Comparison of ENCODE assay signal across 18 mouse cellular contexts in the genomic region with DNA sequence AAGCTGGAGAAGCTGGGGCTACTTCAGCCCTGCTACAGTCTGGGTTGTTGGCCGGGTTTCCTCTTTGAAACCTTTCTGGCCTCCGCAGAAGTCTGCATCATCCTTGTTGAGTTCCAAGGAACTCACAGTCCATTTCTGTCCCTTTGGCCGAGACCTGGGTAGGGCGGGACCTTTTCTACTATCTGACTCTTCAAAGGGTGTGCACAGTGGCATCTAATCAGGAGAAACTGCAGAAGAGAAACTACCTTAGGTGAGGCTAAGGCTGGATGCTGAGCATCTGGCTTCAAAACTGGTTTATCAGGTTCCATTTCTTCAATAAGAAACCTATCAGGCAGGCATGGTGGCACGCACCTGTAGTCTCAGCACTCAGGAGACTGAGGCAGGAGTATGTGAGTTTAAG. TPM values are rescaled to one million over a fixed set of nuclear protein-coding genes. Genes with fewer than 3 reads are reported as not detected.
DNase-seq lines count a peak whose midpoint lies in the region; ATAC-seq and TF ChIP-seq lines count a peak whose summit lies in the region.
"Had no signal": no experiment of that assay in that cellular context is flagged by ENCODE, and none has a peak within 500 bp of the region (broad histone marks: within the 10 kb centered on the region; RNA-seq: fewer than 3 reads in every experiment).

No protein-coding gene starts in this region.

- intact Hi-C loops in left cerebral cortex, postnatal 14 days (cut with DNase I) = no loop called here

- no peak overlapping the region for H3K9ac ChIP-seq in embryonic facial prominence, embryonic 14.5 days (ENCODE audit: low read depth, low read length)
- no peak overlapping the region for H3K9ac ChIP-seq in limb, embryonic 14.5 days (ENCODE audit: low read depth, low read length, severe bottlenecking)
- no peak overlapping the region for H3K9ac ChIP-seq in intestine, embryonic 16.5 days (ENCODE audit: low read depth, low read length)
- no peak overlapping the region for H3K9ac ChIP-seq in neural tube, embryonic 15.5 days (replicated peaks)
- H3K9ac ChIP-seq: hindbrain, embryonic 13.5 days; midbrain, embryonic 12.5 days; neural tube, embryonic 13.5 days had no signal

- DNase-seq in embryonic facial prominence, embryonic 14.5 days (ENCODE audit: low spot score) = peak; percentile 51
- DNase-seq in embryonic facial prominence, embryonic 10.5 days (ENCODE audit: low spot score) = no peak
- DNase-seq in limb, embryonic 14.5 days (ENCODE audit: low spot score) = peak; percentile 15
- no peak for DNase-seq in limb, embryonic 10.5 days (ENCODE audit: low spot score)
- DNase-seq in left cerebral cortex, postnatal 14 days (ENCODE audit: low spot score in 2 of 2) = no peak
- DNase-seq: cerebellum, postnatal 25 days; gastrocnemius, postnatal 10 days; heart, postnatal 14 days; kidney, adult 11 months; right cerebral cortex, postnatal 25 days; thymus, adult 18-20 months had no signal

- no peak overlapping the region for H3K4me3 ChIP-seq in embryonic facial prominence, embryonic 14.5 days (ENCODE audit: low read depth, low read length)
- no peak overlapping the region for H3K4me3 ChIP-seq in embryonic facial prominence, embryonic 10.5 days
- no peak overlapping the region for H3K4me3 ChIP-seq in limb, embryonic 14.5 days (replicated peaks; ENCODE audit: low read length)
- H3K4me3 ChIP-seq in limb, embryonic 10.5 days = no peak overlapping the region
- no peak overlapping the region for H3K4me3 ChIP-seq in intestine, embryonic 16.5 days (ENCODE audit: low read length)
- no peak overlapping the region for H3K4me3 ChIP-seq in small intestine, adult 2 months (ENCODE audit: low read depth, low read length)
- no peak overlapping the region for H3K4me3 ChIP-seq in neural tube, embryonic 15.5 days (replicated peaks)
- H3K4me3 ChIP-seq: hindbrain, embryonic 13.5 days; midbrain, embryonic 12.5 days; neural tube, embryonic 13.5 days had no signal

- WGBS in embryonic facial prominence, embryonic 14.5 days = 82% methylated on average over 5 of the region's 5 CpGs
- WGBS in embryonic facial prominence, embryonic 10.5 days = 88% methylated on average over 5 of the region's 5 CpGs
- WGBS in limb, embryonic 14.5 days = 86% methylated on average over 5 of the region's 5 CpGs
- 91% methylated on average over 5 of the region's 5 CpGs for WGBS in limb, embryonic 10.5 days
- 74% methylated on average over 5 of the region's 5 CpGs for WGBS in intestine, embryonic 16.5 days
- 35% methylated on average over 5 of the region's 5 CpGs for WGBS in small intestine, adult 2 months
- WGBS in neural tube, embryonic 15.5 days = 89% methylated on average over 5 of the region's 5 CpGs

- no peak for ATAC-seq in embryonic facial prominence, embryonic 14.5 days (ENCODE audit: low read depth)
- ATAC-seq in limb, embryonic 14.5 days (ENCODE audit: low FRiP score, low read depth) = no peak
- peak; percentile 61 for ATAC-seq in intestine, embryonic 16.5 days
- no peak for ATAC-seq in neural tube, embryonic 15.5 days (ENCODE audit: low FRiP score)

- H3K4me1 ChIP-seq in embryonic facial prominence, embryonic 14.5 days (ENCODE audit: control insufficient read depth, insufficient read depth, low read length) = peaks cover 13% of the 10 kb centered on the region
- H3K4me1 ChIP-seq in embryonic facial prominence, embryonic 10.5 days = peaks cover 29% of the 10 kb centered on the region
- H3K4me1 ChIP-seq in limb, embryonic 14.5 days (ENCODE audit: control insufficient read depth, insufficient read depth, low read length) = no peaks in the 10 kb centered on the region
- H3K4me1 ChIP-seq in limb, embryonic 10.5 days = peaks cover 11% of the 10 kb centered on the region
- peaks cover 36% of the 10 kb centered on the region for H3K4me1 ChIP-seq in intestine, embryonic 16.5 days (ENCODE audit: control insufficient read depth, insufficient read depth, low read length)
- peaks cover 33% of the 10 kb centered on the region; the same call in 1 of the 2 replicates for H3K4me1 ChIP-seq in small intestine, adult 2 months (ENCODE audit: control insufficient read depth, insufficient read depth, insufficient read length, low read length)
- peaks cover 7% of the 10 kb centered on the region for H3K4me1 ChIP-seq in neural tube, embryonic 15.5 days

- no peak overlapping the region for H3K27ac ChIP-seq in embryonic facial prominence, embryonic 14.5 days (replicated peaks; ENCODE audit: low read depth, low read length)
- H3K27ac ChIP-seq in embryonic facial prominence, embryonic 10.5 days (replicated peaks) = no peak overlapping the region
- no peak overlapping the region for H3K27ac ChIP-seq in limb, embryonic 14.5 days (replicated peaks; ENCODE audit: low read depth, low read length)
- H3K27ac ChIP-seq in limb, embryonic 10.5 days = no peak overlapping the region
- no peak overlapping the region; the same call in 1 of the 2 replicates for H3K27ac ChIP-seq in intestine, embryonic 16.5 days (ENCODE audit: low read length)
- H3K27ac ChIP-seq in small intestine, adult 2 months (ENCODE audit: insufficient read depth, low read depth, low read length) = peak overlapping the region; percentile 53; the same call in 1 of the 2 replicates
- no peak overlapping the region for H3K27ac ChIP-seq in neural tube, embryonic 15.5 days (replicated peaks)
- H3K27ac ChIP-seq: hindbrain, embryonic 13.5 days; midbrain, embryonic 12.5 days; neural tube, embryonic 13.5 days had no signal

- no peaks in the 10 kb centered on the region for H3K9me3 ChIP-seq in embryonic facial prominence, embryonic 14.5 days (ENCODE audit: control insufficient read depth, low read length)
- no peaks in the 10 kb centered on the region for H3K9me3 ChIP-seq in embryonic facial prominence, embryonic 10.5 days
- no peaks in the 10 kb centered on the region for H3K9me3 ChIP-seq in limb, embryonic 14.5 days (ENCODE audit: control insufficient read depth, low read length)
- H3K9me3 ChIP-seq in limb, embryonic 10.5 days (replicated peaks) = no peaks in the 10 kb centered on the region
- H3K9me3 ChIP-seq in intestine, embryonic 16.5 days (ENCODE audit: control insufficient read depth, low read length) = no peaks in the 10 kb centered on the region
- no peaks in the 10 kb centered on the region for H3K9me3 ChIP-seq in neural tube, embryonic 15.5 days (replicated peaks)
- H3K9me3 ChIP-seq: hindbrain, embryonic 13.5 days; midbrain, embryonic 12.5 days; neural tube, embryonic 13.5 days had no signal

- no peak overlapping the region for H3K4me2 ChIP-seq in embryonic facial prominence, embryonic 14.5 days (ENCODE audit: low read depth, low read length)
- H3K4me2 ChIP-seq in limb, embryonic 14.5 days (replicated peaks; ENCODE audit: low read depth, low read length, severe bottlenecking) = no peak overlapping the region
- no peak overlapping the region for H3K4me2 ChIP-seq in intestine, embryonic 16.5 days (ENCODE audit: low read depth, low read length)
- no peak overlapping the region for H3K4me2 ChIP-seq in neural tube, embryonic 15.5 days
- H3K4me2 ChIP-seq: hindbrain, embryonic 13.5 days; midbrain, embryonic 12.5 days; neural tube, embryonic 13.5 days had no signal

- TF ChIP-seq CTCF in small intestine, adult 2 months (IDR thresholded peaks at IDR 0.05; ENCODE audit: extremely low read depth, insufficient read length, insufficient replicate concordance, low read depth, low read length) = no peak

- no peaks in the 10 kb centered on the region for H3K27me3 ChIP-seq in embryonic facial prominence, embryonic 14.5 days (replicated peaks; ENCODE audit: control insufficient read depth, insufficient read depth, low read length)
- 0 out of 2 replicates have a peak, but pooled peaks cover 4% of the 10 kb centered on the region for H3K27me3 ChIP-seq in embryonic facial prominence, embryonic 10.5 days (replicated peaks; ENCODE audit: low read depth, poor library complexity, severe bottlenecking)
- no peaks in the 10 kb centered on the region for H3K27me3 ChIP-seq in limb, embryonic 14.5 days (ENCODE audit: control insufficient read depth, insufficient read depth, low read length)
- H3K27me3 ChIP-seq in limb, embryonic 10.5 days (ENCODE audit: low read depth, poor library complexity, severe bottlenecking) = no peaks in the 10 kb centered on the region
- no peaks in the 10 kb centered on the region for H3K27me3 ChIP-seq in intestine, embryonic 16.5 days (replicated peaks; ENCODE audit: control insufficient read depth, insufficient read depth, low read length)
- no peaks in the 10 kb centered on the region for H3K27me3 ChIP-seq in small intestine, adult 2 months (ENCODE audit: control insufficient read depth, insufficient read depth, low read length)
- no peaks in the 10 kb centered on the region for H3K27me3 ChIP-seq in neural tube, embryonic 15.5 days (replicated peaks)
- H3K27me3 ChIP-seq: hindbrain, embryonic 13.5 days; neural tube, embryonic 13.5 days had no signal

- no peaks in the 10 kb centered on the region for H3K36me3 ChIP-seq in embryonic facial prominence, embryonic 14.5 days (ENCODE audit: control insufficient read depth, insufficient read depth, low read length)
- H3K36me3 ChIP-seq in embryonic facial prominence, embryonic 10.5 days (replicated peaks) = no peaks in the 10 kb centered on the region
- no peaks in the 10 kb centered on the region for H3K36me3 ChIP-seq in limb, embryonic 14.5 days (ENCODE audit: control insufficient read depth, insufficient read depth, low read length)
- no peaks in the 10 kb centered on the region for H3K36me3 ChIP-seq in limb, embryonic 10.5 days
- H3K36me3 ChIP-seq in intestine, embryonic 16.5 days (ENCODE audit: control insufficient read depth, insufficient read depth, low read length) = no peaks in the 10 kb centered on the region
- no peaks in the 10 kb centered on the region for H3K36me3 ChIP-seq in small intestine, adult 2 months (ENCODE audit: control insufficient read depth, insufficient read depth, low read length)
- H3K36me3 ChIP-seq in neural tube, embryonic 15.5 days = no peaks in the 10 kb centered on the region
- H3K36me3 ChIP-seq: hindbrain, embryonic 13.5 days; midbrain, embryonic 12.5 days; neural tube, embryonic 13.5 days had no signal

- no peak for TF ChIP-seq POLR2A in limb, embryonic 14.5 days (IDR thresholded peaks at IDR 0.05; ENCODE audit: borderline replicate concordance, extremely low read depth, insufficient read depth, insufficient read length)
- TF ChIP-seq POLR2A in small intestine, adult 2 months (IDR thresholded peaks at IDR 0.05; ENCODE audit: low read depth, low read length) = no peak

RNA-seq across cellular contexts. Expression of a gene that starts 9.9 kb away (rescaled TPM):
- polyA plus RNA-seq in embryonic facial prominence, embryonic 14.5 days (2014; fragmentation: Nextera tagmentation; extraction: Ambion mirVana) = 0.07 and 0.14 TPM in 2 replicates
- not detected in 2 replicates for polyA plus RNA-seq in embryonic facial prominence, embryonic 10.5 days (2016; fragmentation: Nextera tagmentation; extraction: Ambion mirVana)
- polyA plus RNA-seq in limb, embryonic 14.5 days (2012; rRNA removed) = 0.08 and 0.12 TPM in 2 replicates
- polyA plus RNA-seq in limb, embryonic 14.5 days (2014; fragmentation: Nextera tagmentation; extraction: Ambion mirVana) = 0.08 TPM in 1 of 2 replicates, not detected in the other
- not detected in 2 replicates for polyA plus RNA-seq in limb, embryonic 10.5 days (2016; fragmentation: Nextera tagmentation; extraction: Ambion mirVana)
- polyA plus RNA-seq in intestine, embryonic 16.5 days (2015; fragmentation: Nextera tagmentation; extraction: Ambion mirVana) = not detected in 2 replicates
- 0.06 TPM in 2 replicates for polyA plus RNA-seq in small intestine, adult 2 months (2012; rRNA removed)
- not detected for total RNA-seq in left cerebral cortex, postnatal 14 days (2021)
- polyA plus RNA-seq in neural tube, embryonic 15.5 days (2015; fragmentation: Nextera tagmentation; extraction: Ambion mirVana) = not detected in 2 replicates
- polyA plus RNA-seq: hindbrain, embryonic 13.5 days; limb, embryonic 11.5 days had no signal

RNA-seq across cellular contexts. Expression of a gene that starts 10.6 kb away (rescaled TPM):
- 64.9 and 65.1 TPM in 2 replicates for polyA plus RNA-seq in embryonic facial prominence, embryonic 14.5 days (2014; fragmentation: Nextera tagmentation; extraction: Ambion mirVana)
- 133 and 136 TPM in 2 replicates for polyA plus RNA-seq in embryonic facial prominence, embryonic 10.5 days (2016; fragmentation: Nextera tagmentation; extraction: Ambion mirVana)
- 60.6 and 61.3 TPM in 2 replicates for polyA plus RNA-seq in limb, embryonic 14.5 days (2012; rRNA removed)
- 76.0 and 76.4 TPM in 2 replicates for polyA plus RNA-seq in limb, embryonic 14.5 days (2014; fragmentation: Nextera tagmentation; extraction: Ambion mirVana)
- 105 and 122 TPM in 2 replicates for polyA plus RNA-seq in limb, embryonic 10.5 days (2016; fragmentation: Nextera tagmentation; extraction: Ambion mirVana)
- polyA plus RNA-seq in intestine, embryonic 16.5 days (2015; fragmentation: Nextera tagmentation; extraction: Ambion mirVana) = 41.5 and 46.8 TPM in 2 replicates
- polyA plus RNA-seq in small intestine, adult 2 months (2012; rRNA removed) = 11.1 and 15.7 TPM in 2 replicates
- total RNA-seq in left cerebral cortex, postnatal 14 days (2021) = 10 to 100 TPM; 26.2 to 28.4 TPM
- 48.1 and 51.3 TPM in 2 replicates for polyA plus RNA-seq in neural tube, embryonic 15.5 days (2015; fragmentation: Nextera tagmentation; extraction: Ambion mirVana)

Comparison
In these comparisons a context has a peak if more than half of its experiments do, and no peak if none do; other contexts are left out.
1. DNase-seq: peak in embryonic facial prominence, embryonic 14.5 days (single experiment) and limb, embryonic 14.5 days (single experiment); none in embryonic facial prominence, embryonic 10.5 days (single experiment), limb, embryonic 10.5 days (single experiment) and left cerebral cortex, postnatal 14 days (0 of 2).